Mouse (Mus musculus) adrenal gland, adult 18-20 months (tissue): ENCODE measurements around the gene 4930568D16Rik. TPM values are rescaled to one million over a fixed set of nuclear protein-coding genes. Genes with fewer than 3 reads are reported as not detected.
A peak's percentile ranks its signal among the peaks of the same experiment; 100 is the strongest.

Experiments
- DNase-seq, 2 experiments: peaks; one replicate each; pipeline ENCODE4 v3.0.0; 2021 to 2022; ENCODE audit warnings: low spot score in 2 of 2
- total RNA-seq, 2 experiments: library from RNA; stranded (reverse); gene quantifications; 1 replicate in 1 of 2; 2 replicates in 1 of 2; pipeline ENCODE4 v1.2.3; 2021

Gene 4930568D16Rik
- total RNA-seq, 2 experiments from 2014 or later: not detected

DNA sequence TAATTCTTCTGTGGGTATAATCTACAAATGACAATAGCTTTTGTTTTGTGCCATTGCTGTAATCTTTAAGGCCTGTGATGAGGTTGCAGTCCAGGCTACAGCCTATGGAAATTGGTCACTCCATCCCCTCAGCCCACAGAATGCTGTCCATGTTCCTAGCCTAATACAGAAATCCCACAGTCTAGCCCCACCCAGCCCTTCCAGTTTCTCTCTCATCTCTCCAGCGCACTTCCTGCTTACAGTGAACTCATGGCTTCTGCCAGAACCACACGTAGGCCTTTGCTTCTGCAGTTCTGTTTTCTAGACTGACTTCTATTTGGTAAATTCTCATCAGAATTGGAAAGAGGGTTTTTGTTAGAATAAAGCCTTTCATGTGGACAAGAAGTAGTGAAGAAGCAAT lies 21.5 kb downstream of the 4930568D16Rik start:
- DNase-seq: no peak

DNA sequence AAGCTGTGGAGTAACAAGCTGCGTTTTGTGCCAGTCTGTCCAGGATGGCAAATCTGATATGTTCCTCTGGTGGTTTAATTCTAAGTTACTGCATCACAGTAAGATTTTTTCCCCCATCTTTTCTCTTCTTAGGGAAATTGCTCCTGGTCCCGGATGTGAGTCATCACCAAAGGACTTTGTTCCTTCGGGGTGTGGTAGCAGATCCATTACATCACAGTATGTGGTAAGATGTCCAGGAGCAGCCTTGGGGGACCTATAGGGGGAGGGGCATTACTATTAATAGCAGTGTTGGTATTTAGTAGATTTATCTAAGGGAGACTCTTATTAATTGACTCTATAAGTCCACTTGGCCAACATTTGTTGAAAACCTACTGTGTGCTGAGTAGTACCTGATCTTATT lies 24.9 kb downstream of the 4930568D16Rik start:
- no peak for DNase-seq

DNA sequence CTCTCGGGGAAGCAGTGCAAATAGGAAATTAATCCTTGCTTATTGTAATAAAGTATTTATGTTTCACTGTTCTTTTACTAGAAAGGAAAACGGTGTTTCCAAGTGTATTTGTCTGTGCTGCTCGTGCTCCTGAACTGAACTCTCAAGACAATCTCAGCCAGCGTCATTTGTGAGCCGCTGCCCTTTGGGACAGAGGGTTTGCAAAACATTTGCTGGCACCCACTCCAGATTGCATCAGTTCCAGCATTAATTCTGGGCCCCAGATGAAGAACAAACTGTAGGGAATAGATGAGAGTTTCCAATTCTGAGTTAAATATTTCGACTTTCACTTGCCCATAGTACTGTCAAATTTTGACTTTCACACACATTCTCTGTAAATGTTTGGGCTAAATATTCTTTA lies 28.8 kb downstream of the 4930568D16Rik start:
- no peak for DNase-seq

DNA sequence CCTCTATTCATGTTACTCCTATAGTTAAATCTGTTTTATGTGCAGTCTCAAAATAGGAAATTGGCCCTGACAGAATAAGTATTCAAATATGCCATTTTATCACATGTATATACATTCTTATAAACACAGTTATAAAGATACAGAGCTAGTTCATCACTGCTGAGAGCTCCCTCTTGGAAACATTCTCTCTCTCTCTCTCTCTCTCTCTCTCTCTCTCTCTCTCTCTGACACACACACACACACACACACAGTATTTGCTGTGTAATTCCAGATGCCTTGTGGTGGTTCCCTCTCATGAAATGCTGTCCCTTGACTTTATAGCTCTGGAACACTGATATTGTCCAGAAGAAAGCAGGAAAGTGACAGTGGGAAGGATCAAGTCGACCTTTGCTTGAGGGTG lies 29.5 kb downstream of the 4930568D16Rik start:
- DNase-seq: no peak

DNA sequence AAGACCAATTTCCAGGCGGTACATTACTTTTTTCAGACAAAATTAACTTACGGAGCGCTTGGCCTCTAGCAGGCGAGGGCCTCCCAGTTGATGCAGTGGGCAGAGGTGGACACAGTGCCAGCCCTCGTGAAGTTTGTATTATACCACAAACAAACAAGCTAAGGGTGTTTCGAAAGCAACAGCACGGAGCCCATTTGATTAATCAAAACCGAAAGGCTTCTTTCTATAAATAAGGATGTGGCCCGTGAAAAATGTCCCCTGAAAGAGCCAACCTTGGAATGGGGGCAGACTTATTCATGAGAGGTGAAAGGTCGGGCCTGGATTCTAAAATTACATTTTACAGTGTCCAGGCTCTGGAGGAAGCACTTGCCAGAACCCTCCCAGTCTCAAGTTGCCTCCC lies 30.1 kb downstream of the 4930568D16Rik start:
- no peak for DNase-seq

DNA sequence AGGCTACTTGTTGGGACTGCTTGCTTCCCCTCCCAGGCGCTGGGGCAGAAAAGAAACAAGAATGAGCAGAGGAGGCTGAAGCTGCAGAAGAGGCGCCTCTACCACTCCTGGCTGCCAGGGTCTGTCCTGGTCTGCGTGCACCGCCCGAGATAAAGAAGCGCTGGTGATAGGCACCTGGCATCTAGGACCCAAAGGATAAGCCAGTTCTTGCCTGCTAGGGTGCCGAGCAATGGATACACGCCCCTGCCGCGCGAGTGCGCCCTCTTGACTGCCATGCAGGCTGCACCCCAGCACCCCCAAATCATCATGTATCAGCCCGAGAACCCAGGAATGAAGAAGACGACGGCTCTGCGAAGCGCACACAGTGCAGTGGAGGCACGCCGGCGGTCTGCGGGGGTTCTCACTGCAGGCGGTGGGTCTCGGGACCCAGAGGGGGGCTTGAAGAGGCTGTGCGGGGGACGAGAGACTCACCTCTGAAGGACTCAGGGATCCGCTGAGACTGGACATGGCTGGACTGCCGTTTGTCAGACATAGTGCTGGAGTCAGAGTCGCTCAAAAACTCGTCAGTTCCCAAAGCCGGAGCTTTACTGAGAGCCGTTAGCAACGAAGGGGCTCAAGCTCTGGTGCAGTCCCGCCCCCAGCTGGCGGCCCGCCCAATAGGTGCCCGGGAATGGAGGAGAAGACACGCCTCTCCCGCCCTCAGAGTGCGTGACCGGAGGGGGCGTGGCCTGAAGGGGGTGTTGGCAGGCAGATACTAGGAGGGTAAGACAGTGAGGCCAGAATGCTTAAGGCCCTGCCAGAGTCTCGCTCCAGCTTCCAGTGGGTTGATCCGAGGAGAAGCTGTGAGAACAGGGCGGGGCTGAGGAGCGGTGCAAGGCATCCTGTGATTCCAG lies 30.9 kb downstream of the 4930568D16Rik start, which contains the start of gene Stom:
Stom (minus strand) TSS at position 589 of the 893 bp plus-strand sequence.
- peak; percentile 100 for DNase-seq

DNA sequence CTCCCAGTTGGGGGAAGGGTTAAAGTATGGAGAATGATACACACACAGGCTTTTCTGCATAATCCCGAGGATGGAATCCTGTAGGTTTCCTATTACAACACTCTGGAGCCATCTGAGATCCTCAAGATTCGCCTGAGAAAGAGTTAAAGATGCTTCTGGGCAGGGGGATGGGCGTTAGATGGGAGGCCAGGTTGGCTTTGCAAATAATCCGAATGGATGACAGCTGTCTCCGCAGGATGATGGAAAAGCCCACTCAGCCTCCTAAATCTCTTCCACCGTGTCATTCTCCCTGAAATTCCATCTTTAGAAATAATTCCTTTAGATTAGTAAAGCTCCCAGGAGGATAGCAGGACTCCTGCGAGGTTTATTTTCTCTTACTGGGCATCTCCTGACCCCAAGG lies 31.9 kb downstream of the 4930568D16Rik start:
- no peak for DNase-seq

DNA sequence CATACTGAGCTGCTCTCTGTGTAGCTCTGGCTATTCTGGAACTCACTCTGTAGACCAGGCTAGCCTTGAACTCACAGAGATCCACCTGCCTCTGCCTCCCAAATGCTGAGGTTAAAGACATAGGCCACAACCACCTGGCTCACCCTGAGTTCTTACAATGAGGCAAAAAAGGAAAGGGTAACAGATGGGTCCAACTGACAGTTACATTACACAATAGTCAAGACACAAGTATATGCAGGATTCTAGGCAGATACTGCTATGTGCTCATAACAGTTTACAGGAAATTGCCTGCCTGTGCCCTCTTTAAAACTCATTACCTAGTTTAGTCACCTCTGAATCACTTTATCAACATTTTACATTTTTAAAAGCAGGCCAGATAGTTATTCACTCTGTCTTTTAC lies 33.9 kb downstream of the 4930568D16Rik start:
- DNase-seq: no peak

DNA sequence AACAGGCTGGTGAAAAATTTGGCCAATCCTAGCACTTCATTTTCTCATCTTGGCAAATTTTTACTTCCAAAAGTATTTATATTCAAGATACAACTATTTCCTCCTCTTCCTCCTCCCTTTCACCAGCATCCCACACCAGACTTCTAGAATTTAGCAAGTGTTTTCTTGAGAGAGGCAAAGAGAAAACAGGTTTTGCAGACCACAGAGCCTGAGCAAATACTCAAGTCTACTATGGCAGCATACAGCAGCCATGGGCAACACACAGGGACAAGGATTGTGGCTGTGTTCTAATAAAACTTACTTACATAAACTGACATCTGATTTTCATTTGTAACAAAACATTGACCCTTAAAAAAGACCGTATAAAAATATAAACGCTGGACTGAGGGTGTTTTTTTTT lies 36.3 kb downstream of the 4930568D16Rik start:
- DNase-seq: no peak

DNA sequence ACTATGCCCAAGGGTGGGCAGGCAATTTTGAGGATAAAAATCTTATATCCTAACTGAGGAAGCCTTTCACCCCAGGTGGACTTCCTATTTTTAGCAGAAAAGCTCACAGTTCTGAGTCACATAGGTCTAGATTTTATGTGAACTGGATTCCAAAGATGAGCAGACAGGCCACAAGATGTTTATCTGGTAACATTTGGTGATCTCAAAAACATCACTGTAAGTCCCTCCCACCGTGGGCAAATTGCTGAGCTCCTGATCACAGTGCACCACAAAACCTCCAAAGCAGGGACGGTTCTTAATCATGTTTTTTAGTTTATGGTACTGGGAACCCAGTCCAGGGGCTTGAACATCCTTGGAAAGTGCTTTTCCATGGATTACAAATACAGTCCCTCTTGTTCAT lies 38.5 kb downstream of the 4930568D16Rik start:
- no peak for DNase-seq

DNA sequence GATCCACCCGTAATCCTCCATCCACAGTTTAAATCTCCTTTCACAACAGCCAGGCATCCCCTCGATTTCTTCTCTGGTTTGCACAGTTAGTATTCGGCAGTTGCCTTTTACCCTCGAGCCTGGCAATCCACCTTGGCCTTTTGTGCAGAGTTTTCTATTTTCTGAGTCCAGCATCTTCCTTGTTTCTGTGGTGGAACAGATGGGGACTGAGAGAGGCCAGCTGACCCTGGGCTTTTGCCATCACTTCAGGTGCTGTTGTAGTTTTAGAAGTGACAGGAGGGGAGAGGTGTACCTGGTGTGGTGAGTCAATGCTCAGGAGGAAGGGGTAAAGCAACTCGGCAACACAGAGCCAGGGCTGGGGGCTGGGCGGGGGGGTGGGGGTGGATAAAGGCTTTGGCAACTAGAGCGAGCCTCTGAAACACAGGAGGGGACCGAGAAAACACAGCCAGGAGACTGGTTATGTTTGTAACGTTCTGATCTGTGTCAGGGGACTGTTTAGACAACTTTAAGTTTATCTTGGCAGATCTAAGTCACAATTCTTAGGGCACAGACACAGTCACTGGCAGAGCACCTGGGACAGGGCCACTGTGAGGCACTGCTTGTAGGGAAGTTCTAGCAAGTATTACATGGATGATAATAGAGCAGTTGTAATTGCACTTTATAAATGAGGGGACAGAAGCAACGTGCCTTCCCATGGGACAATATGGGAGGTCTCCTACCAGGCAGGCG lies 39.3 kb downstream of the 4930568D16Rik start:
- no peak for DNase-seq

DNA sequence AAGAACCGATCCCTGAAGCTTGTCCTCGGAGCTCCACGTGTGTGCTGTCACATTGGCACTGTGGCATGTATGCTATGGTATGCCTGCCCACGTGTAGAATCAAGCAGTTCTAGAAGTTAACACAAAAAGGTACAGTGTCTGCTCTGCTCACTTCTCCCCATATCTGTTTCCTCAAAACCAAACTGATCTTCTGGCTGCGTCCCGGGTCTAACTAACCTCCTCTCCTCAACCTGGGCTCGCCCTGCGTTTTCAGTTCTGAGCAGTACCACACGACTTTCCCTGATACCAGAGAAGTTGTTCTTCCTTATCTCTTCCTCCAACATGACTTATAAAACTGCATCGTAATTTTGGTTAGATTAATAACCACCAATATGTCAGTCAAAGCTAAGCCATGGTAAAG lies 39.9 kb downstream of the 4930568D16Rik start:
- no peak for DNase-seq

DNA sequence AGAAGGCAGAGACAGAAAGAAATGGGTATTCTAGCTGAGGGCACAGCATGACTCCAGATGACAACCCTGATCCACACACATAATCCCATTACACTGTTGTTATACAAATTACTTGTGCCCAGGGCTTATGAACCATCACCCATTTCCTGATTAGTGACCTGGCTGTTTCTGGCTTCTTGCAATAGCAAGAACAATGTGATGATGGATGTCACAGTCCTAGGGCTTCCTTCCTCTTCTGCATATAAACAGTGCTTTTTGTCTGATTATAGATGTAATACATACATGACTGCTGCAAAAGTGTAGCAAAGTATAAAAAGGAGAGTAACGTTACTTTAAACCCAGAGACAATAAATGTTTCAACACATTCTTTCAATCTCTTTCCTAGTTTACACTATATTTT lies 40.6 kb downstream of the 4930568D16Rik start:
- no peak for DNase-seq

DNA sequence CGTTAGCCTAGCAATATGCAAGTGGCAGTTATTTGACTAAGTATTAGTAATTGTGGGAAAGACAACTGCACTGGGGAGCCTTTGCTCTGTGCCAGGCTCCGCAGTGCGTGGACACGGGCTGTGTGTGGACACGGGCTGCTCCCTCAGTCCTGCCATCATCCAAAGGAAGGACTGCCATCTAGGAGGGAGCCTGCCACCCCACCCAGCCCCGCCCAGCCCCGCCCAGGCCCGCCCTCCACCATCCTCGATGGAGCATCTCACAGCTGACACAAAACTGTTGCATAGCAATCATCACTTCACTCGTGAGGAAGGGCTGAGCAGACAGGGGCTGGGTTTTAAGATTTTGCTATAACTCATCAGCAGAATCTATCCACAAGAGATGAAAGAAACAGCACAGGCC lies 41.6 kb downstream of the 4930568D16Rik start:
- no peak for DNase-seq

DNA sequence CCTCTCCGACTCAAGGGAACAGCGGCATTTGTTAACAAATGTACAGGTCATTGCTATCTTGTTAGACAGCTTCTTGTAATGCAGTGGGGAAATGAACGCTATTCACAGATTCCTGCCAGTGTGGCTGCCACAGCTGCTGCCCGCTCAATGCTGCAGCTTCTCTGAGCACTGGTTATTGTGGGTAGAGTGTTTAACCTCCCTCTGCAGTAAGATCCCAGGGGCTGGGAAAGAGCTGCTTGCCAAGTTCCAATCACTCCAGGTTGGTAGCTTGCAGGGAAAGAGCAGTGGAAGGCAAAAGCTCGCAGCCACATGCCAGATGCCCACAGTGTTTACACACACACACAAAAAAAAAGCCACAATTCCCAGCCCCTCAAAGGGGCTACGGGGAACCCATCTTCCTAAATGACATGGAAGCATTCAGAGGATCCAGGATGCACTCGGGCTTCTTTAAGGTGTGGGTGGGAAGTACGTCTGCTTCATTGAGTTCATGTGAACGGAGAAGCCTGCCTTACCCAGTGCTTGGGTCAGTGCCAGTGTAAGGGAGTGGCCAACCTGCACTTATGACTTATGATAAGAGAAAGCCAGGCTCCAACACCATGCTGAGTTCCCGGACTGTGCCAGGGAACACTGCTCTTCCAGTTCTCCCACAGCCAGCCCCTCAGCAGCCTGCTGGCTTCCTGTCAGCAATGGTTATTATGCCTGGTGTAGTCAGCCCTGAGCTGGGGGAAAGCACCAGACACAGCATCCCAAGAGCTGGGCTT lies 44.9 kb downstream of the 4930568D16Rik start:
- no peak for DNase-seq

DNA sequence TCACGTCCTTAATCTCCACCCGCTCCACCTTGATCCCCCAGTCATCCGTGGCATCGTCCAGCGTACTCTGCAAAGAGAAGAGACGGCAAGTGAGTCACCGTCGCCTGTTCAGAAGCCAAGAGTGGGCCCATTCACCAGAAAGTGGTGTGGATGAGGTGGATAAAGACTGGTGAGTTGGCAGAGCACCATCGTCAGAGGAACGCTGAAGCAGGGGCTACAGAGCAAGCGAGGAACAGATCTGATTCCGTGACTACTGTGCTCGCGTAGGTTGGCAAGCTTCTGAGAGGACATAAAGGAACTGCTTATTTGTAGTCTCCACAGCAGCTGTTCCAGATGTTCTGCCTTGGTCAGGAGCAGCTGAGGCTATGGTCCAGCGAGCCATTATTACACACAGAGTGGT lies 47.1 kb downstream of the 4930568D16Rik start:
- no peak for DNase-seq

DNA sequence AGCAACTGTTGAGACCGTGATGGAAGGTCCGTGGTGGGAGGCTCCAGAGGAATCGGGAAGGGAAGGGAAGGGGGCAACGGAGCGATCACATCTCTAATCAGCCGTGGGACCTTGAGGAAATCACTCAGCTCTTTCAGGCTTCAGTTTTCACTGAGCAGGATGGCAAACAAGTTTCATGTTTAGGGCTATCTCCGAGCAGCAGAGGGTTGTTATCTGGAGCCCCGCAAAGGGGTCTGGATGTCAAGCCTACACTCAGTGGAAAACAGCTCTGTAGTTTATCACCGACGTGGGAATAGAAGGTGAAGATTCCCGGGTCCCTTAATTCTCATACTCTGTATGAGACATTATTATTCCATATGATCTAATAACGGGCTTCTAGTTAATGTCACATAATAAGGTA lies 49.1 kb downstream of the 4930568D16Rik start:
- no peak for DNase-seq

DNA sequence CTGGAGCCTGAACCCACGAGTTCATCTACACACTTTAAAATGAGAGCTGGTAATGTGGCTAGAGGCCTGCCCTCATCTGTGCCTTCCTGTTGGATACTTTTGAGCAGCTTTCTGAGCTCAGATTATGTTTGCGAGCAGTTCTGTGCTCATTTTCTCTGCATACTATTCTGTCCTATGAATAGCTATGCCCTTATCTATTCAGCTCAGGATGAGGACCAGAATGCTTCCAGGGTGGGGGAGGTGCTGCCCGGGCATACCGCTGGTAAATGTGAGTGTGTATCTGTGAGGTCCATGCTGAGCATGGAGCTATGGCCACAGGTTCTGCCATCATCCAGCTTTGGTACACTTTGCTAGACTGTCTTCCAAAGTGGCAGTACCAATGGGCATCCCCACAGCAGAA lies 49.9 kb downstream of the 4930568D16Rik start:
- no peak for DNase-seq

DNA sequence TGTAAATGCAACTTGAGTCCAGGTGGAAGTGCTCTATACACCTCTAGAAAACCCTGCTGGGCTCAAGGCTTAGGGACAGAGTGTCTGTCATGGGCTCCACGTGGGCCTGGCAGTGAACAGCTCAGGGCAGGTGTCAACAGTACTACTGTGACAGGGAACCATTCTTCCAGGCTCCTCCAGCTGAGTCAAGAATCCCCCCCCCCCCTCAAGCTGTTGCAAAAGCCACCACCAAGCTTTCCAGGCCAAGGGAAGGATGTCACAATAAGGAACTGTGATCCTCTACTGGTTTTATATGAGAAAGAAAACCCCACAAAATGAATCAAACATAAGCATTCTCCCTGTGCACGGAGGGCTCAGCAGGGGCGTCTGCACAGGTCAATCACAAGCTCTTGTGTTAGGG lies 53.2 kb downstream of the 4930568D16Rik start:
- DNase-seq: no peak

DNA sequence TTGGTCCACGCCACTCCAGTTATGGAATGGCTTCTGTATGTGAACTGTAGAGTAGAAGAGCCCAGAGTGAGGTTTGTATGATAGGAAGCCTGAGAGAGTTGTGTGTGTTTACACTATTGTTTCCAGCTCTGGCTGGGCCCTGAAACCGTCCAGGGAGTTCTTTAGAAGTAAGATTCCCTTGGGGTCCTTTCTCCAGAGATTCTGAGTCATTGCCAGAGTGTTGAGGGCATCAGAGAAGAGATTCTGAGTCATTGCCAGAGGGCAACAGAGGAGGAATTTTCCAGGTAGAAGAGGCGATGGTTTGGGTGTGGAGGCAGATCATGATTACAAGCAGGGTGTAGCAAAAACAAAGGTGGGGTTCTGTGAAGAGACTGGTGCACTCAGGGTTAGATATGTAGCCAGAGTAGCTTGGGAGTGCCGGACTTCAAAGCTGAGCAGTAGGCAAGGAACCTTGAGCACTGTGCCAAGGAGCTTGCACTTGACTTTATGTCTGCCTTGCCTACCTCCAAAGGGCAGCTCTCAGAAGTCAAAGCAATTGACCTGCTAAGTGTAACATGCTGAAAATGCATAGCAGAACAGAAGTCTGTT lies 57.5 kb downstream of the 4930568D16Rik start:
- no peak for DNase-seq

DNA sequence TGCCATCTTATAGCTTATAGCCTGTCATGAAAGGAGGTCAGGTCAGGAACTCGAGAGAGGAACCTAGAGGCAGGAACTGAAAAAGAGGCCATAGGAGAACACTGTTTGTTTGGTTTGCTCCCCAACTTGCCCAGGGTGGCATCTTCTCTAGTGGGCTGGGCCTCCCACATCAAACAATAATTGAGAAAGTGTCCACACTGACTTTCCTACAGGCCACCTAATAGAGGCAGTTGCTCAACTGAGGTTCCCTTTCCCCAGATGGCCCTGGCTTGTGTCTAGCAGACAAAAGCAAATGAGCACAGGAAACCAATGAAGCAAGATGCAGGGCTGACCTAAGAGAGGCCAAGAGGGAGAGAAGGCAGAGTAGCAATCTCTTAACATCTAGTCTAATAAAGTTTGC lies 59.4 kb downstream of the 4930568D16Rik start:
- no peak for DNase-seq
